Mouse (Mus musculus): Measurements from ENCODE around the gene Snx7. TPM values are rescaled to one million over a fixed set of nuclear protein-coding genes. Genes with fewer than 3 reads are reported as not detected.

The Snx7 gene
- polyA plus RNA-seq, 1 experiment from 2014 or later = 47.1 TPM

GRCm38 (mm10) chr3:117791951-117792350, 76.8 kb downstream of the Snx7 start:
- 0 out of 2 replicates have a peak, but pooled peaks cover 6% of the 10 kb centered on the region for H3K9me3 ChIP-seq (ENCODE audit: control insufficient read depth, low read length)
- DNase-seq (ENCODE audit: low spot score) (no peak), ATAC-seq (ENCODE audit: low read depth) (no peak)
- no peak overlapping the region for H3K4me3 ChIP-seq (ENCODE audit: low read depth, low read length)
- H3K36me3 ChIP-seq (ENCODE audit: control insufficient read depth, insufficient read depth, low read length) = no peaks in the 10 kb centered on the region
- H3K4me2 ChIP-seq (ENCODE audit: low read depth, low read length) = no peak overlapping the region
- no peaks in the 10 kb centered on the region for H3K4me1 ChIP-seq (ENCODE audit: control insufficient read depth, insufficient read depth, low read length)
- H3K27ac ChIP-seq (replicated peaks; ENCODE audit: low read depth, low read length) = no peak overlapping the region
- 77% methylated on average over 4 of the region's 4 CpGs for WGBS
- no peak overlapping the region for H3K9ac ChIP-seq (ENCODE audit: low read depth, low read length)
- no peaks in the 10 kb centered on the region for H3K27me3 ChIP-seq (replicated peaks; ENCODE audit: control insufficient read depth, insufficient read depth, low read length)

- no peak overlapping the region for H3K27ac ChIP-seq (replicated peaks; ENCODE audit: low read depth, low read length)
- H3K4me3 ChIP-seq (ENCODE audit: low read depth, low read length) = no peak overlapping the region
- H3K4me1 ChIP-seq (ENCODE audit: control insufficient read depth, insufficient read depth, low read length) = no peaks in the 10 kb centered on the region
- DNase-seq (ENCODE audit: low spot score) (no peak), ATAC-seq (ENCODE audit: low read depth) (no peak)
- H3K9me3 ChIP-seq (ENCODE audit: control insufficient read depth, low read length) = 0 out of 2 replicates have a peak, but pooled peaks cover 6% of the 10 kb centered on the region
- 90% methylated on average over 2 of the region's 2 CpGs for WGBS
- no peak overlapping the region for H3K9ac ChIP-seq (ENCODE audit: low read depth, low read length)
- no peaks in the 10 kb centered on the region for H3K36me3 ChIP-seq (ENCODE audit: control insufficient read depth, insufficient read depth, low read length)
- no peaks in the 10 kb centered on the region for H3K27me3 ChIP-seq (replicated peaks; ENCODE audit: control insufficient read depth, insufficient read depth, low read length)
- no peak overlapping the region for H3K4me2 ChIP-seq (ENCODE audit: low read depth, low read length)
Measured at GRCm38 (mm10) chr3:117791273-117791672, 77.5 kb downstream of the Snx7 start.

GRCm38 (mm10) chr3:117788800-117789693, 79.7 kb downstream of the Snx7 start:
- H3K9ac ChIP-seq (ENCODE audit: low read depth, low read length) = no peak overlapping the region
- 70% methylated on average over 14 of the region's 14 CpGs for WGBS
- no peaks in the 10 kb centered on the region for H3K27me3 ChIP-seq (replicated peaks; ENCODE audit: control insufficient read depth, insufficient read depth, low read length)
- no peaks in the 10 kb centered on the region for H3K9me3 ChIP-seq (ENCODE audit: control insufficient read depth, low read length)
- no peak overlapping the region for H3K4me3 ChIP-seq (ENCODE audit: low read depth, low read length)
- 0 out of 2 replicates have a peak, but pooled peaks have one; percentile 26 for ATAC-seq (ENCODE audit: low read depth)
- H3K36me3 ChIP-seq (ENCODE audit: control insufficient read depth, insufficient read depth, low read length) = no peaks in the 10 kb centered on the region
- no peak overlapping the region for H3K4me2 ChIP-seq (ENCODE audit: low read depth, low read length)
- no peak overlapping the region for H3K27ac ChIP-seq (replicated peaks; ENCODE audit: low read depth, low read length)
- H3K4me1 ChIP-seq (ENCODE audit: control insufficient read depth, insufficient read depth, low read length) = no peaks in the 10 kb centered on the region
- DNase-seq (ENCODE audit: low spot score) = peak; percentile 79

- Histone ChIP-seq H3K4me3 (ENCODE audit: low read depth, low read length) (no peak overlapping the region), H3K36me3 (ENCODE audit: control insufficient read depth, insufficient read depth, low read length) (no peaks in the 10 kb centered on the region), H3K9me3 (ENCODE audit: control insufficient read depth, low read length) (no peaks in the 10 kb centered on the region), H3K4me2 (ENCODE audit: low read depth, low read length) (no peak overlapping the region), H3K27ac (replicated peaks; ENCODE audit: low read depth, low read length) (no peak overlapping the region), H3K27me3 (replicated peaks; ENCODE audit: control insufficient read depth, insufficient read depth, low read length) (no peaks in the 10 kb centered on the region), H3K9ac (ENCODE audit: low read depth, low read length) (no peak overlapping the region), H3K4me1 (ENCODE audit: control insufficient read depth, insufficient read depth, low read length) (no peaks in the 10 kb centered on the region)
- 52% methylated on average over 6 of the region's 6 CpGs for WGBS
- DNase-seq (ENCODE audit: low spot score) = no peak
- ATAC-seq (ENCODE audit: low read depth) = no peak
Measured at GRCm38 (mm10) chr3:117787247-117787646, 81.5 kb downstream of the Snx7 start.

GRCm38 (mm10) chr3:117752151-117752757, 116.5 kb downstream of the Snx7 start:
- ATAC-seq (ENCODE audit: low read depth) (no peak), DNase-seq (ENCODE audit: low spot score) (no peak)
- H3K9ac ChIP-seq (ENCODE audit: low read depth, low read length) = no peak overlapping the region
- H3K4me1 ChIP-seq (ENCODE audit: control insufficient read depth, insufficient read depth, low read length) = no peaks in the 10 kb centered on the region
- H3K27me3 ChIP-seq (replicated peaks; ENCODE audit: control insufficient read depth, insufficient read depth, low read length) = no peaks in the 10 kb centered on the region
- no peak overlapping the region for H3K27ac ChIP-seq (replicated peaks; ENCODE audit: low read depth, low read length)
- WGBS = 59% methylated on average over 5 of the region's 5 CpGs
- H3K4me3 ChIP-seq (ENCODE audit: low read depth, low read length) = no peak overlapping the region
- H3K4me2 ChIP-seq (ENCODE audit: low read depth, low read length) = no peak overlapping the region
- H3K9me3 ChIP-seq (ENCODE audit: control insufficient read depth, low read length) = no peaks in the 10 kb centered on the region
- H3K36me3 ChIP-seq (ENCODE audit: control insufficient read depth, insufficient read depth, low read length) = no peaks in the 10 kb centered on the region

- Histone ChIP-seq H3K9me3 (ENCODE audit: control insufficient read depth, low read length) (no peaks in the 10 kb centered on the region), H3K4me1 (ENCODE audit: control insufficient read depth, insufficient read depth, low read length) (no peaks in the 10 kb centered on the region), H3K4me3 (ENCODE audit: low read depth, low read length) (no peak overlapping the region), H3K9ac (ENCODE audit: low read depth, low read length) (no peak overlapping the region), H3K4me2 (ENCODE audit: low read depth, low read length) (no peak overlapping the region), H3K36me3 (ENCODE audit: control insufficient read depth, insufficient read depth, low read length) (no peaks in the 10 kb centered on the region), H3K27ac (replicated peaks; ENCODE audit: low read depth, low read length) (no peak overlapping the region), H3K27me3 (replicated peaks; ENCODE audit: control insufficient read depth, insufficient read depth, low read length) (no peaks in the 10 kb centered on the region)
- no peak for ATAC-seq (ENCODE audit: low read depth)
- DNase-seq (ENCODE audit: low spot score) = no peak
- WGBS = 45% methylated on average over 2 of the region's 2 CpGs
Measured at GRCm38 (mm10) chr3:117751665-117752064, 117.1 kb downstream of the Snx7 start.

- H3K4me3 ChIP-seq (ENCODE audit: low read depth, low read length) = no peak overlapping the region
- ATAC-seq (ENCODE audit: low read depth) (no peak), DNase-seq (ENCODE audit: low spot score) (no peak)
- H3K4me2 ChIP-seq (ENCODE audit: low read depth, low read length) = no peak overlapping the region
- H3K27ac ChIP-seq (replicated peaks; ENCODE audit: low read depth, low read length) = no peak overlapping the region
- 82% methylated on average over 3 of the region's 3 CpGs for WGBS
- H3K9me3 ChIP-seq (ENCODE audit: control insufficient read depth, low read length) = no peaks in the 10 kb centered on the region
- H3K27me3 ChIP-seq (replicated peaks; ENCODE audit: control insufficient read depth, insufficient read depth, low read length) = no peaks in the 10 kb centered on the region
- no peaks in the 10 kb centered on the region for H3K36me3 ChIP-seq (ENCODE audit: control insufficient read depth, insufficient read depth, low read length)
- no peaks in the 10 kb centered on the region for H3K4me1 ChIP-seq (ENCODE audit: control insufficient read depth, insufficient read depth, low read length)
- no peak overlapping the region for H3K9ac ChIP-seq (ENCODE audit: low read depth, low read length)
Measured at GRCm38 (mm10) chr3:117749256-117749655, 119.5 kb downstream of the Snx7 start.

GRCm38 (mm10) chr3:117739760-117740159, 129.0 kb downstream of the Snx7 start:
- H3K27ac ChIP-seq (replicated peaks; ENCODE audit: low read depth, low read length) = no peak overlapping the region
- no peaks in the 10 kb centered on the region for H3K4me1 ChIP-seq (ENCODE audit: control insufficient read depth, insufficient read depth, low read length)
- no peaks in the 10 kb centered on the region for H3K27me3 ChIP-seq (replicated peaks; ENCODE audit: control insufficient read depth, insufficient read depth, low read length)
- H3K36me3 ChIP-seq (ENCODE audit: control insufficient read depth, insufficient read depth, low read length) = no peaks in the 10 kb centered on the region
- no peaks in the 10 kb centered on the region for H3K9me3 ChIP-seq (ENCODE audit: control insufficient read depth, low read length)
- no peak overlapping the region for H3K4me3 ChIP-seq (ENCODE audit: low read depth, low read length)
- DNase-seq (ENCODE audit: low spot score) = no peak
- ATAC-seq (ENCODE audit: low read depth) = no peak
- H3K4me2 ChIP-seq (ENCODE audit: low read depth, low read length) = no peak overlapping the region
- H3K9ac ChIP-seq (ENCODE audit: low read depth, low read length) = no peak overlapping the region
- 61% methylated on average over 5 of the region's 5 CpGs for WGBS

Measured in embryonic facial prominence, embryonic 14.5 days (tissue).